Mouse (Mus musculus): ENCODE results near the gene Dnajc5g.

The Dnajc5g gene

DNA sequence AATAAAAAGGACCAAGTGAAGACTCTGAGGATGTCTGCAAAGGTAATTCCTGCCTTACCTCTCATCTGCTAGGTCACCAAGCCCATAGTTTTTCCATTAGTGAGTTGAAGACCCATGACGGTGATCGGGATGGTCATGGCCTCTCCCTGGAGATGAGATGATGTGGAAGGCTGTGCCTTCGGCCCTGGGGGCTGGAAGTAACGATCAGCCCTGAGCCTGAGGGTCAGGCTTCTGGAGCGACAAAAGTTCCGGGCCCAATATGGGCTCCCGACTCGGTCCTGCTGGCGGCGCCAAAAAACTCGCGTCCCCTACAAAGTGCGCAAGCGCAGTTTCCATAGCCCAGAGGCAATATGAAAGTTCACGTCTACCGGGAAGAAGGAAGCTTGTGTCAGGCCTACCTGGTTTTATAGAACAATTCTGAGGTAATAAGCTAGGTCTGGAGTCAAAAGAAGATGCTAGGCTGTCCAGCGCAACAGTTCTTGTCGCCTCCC lies 2.0 kb downstream of the Dnajc5g start, which contains the start of gene Slc30a3:
Gene Slc30a3 (minus strand): TSS at position 238 of the 491 bp plus-strand sequence.
- DNase-seq (ENCODE audit: low spot score in 2 of 2): no peak

- no peak for DNase-seq (ENCODE audit: low spot score in 2 of 2)
Observed at GRCm38 (mm10) chr5:31110781-31111180, 4.7 kb downstream of the Dnajc5g start.

DNA sequence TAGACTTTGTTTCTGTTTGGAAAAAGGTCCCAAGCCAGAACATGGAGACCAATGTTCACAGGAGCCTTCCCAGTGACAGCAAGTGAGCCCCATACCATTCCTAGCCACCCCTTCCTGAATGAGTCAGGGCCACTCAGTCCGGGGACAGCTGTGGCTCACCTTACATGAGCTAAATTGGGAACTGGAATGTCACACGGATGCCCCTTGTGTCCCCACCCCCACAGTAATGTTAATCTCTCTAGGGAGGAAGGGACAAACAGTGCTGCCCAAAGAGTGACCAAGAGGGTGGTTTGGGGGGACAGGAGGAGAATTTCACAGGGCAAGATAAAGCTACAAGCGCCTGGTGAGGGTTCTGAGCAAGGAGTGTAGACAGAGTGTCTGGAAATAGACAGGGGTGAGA lies 10.3 kb downstream of the Dnajc5g start, which contains the start of gene Trim54:
Gene Trim54 (plus strand): TSS at position 359 of the 400 bp plus-strand sequence.
- DNase-seq (ENCODE audit: low spot score in 2 of 2): no peak

DNA sequence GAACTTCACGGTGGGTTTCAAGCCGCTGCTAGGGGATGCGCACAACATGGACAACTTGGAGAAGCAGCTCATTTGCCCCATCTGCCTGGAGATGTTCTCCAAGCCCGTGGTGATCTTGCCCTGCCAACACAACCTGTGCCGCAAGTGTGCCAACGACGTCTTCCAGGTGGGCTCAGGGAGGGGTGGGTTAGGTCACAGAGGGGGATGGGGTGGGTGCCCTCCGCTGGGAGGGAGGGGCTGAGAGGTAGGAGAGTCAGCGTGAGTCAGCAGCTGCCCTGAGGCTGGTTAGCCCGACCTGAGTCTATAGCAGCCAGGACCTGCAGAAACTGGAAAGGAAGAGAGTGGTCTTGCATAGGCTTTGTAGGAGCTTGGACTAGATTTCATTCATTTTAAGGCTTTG lies 10.8 kb downstream of the Dnajc5g start:
- DNase-seq (ENCODE audit: low spot score in 2 of 2): no peak

- DNase-seq (ENCODE audit: low spot score in 2 of 2): peak; percentile 37 to 47
Observed at GRCm38 (mm10) chr5:31121111-31121510, 15.0 kb downstream of the Dnajc5g start.

- DNase-seq (ENCODE audit: low spot score in 2 of 2): no peak
Observed at GRCm38 (mm10) chr5:31123481-31123880, 17.4 kb downstream of the Dnajc5g start.

- no peak for DNase-seq (ENCODE audit: low spot score in 2 of 2)
Observed at GRCm38 (mm10) chr5:31126050-31126449, 20.0 kb downstream of the Dnajc5g start.

DNA sequence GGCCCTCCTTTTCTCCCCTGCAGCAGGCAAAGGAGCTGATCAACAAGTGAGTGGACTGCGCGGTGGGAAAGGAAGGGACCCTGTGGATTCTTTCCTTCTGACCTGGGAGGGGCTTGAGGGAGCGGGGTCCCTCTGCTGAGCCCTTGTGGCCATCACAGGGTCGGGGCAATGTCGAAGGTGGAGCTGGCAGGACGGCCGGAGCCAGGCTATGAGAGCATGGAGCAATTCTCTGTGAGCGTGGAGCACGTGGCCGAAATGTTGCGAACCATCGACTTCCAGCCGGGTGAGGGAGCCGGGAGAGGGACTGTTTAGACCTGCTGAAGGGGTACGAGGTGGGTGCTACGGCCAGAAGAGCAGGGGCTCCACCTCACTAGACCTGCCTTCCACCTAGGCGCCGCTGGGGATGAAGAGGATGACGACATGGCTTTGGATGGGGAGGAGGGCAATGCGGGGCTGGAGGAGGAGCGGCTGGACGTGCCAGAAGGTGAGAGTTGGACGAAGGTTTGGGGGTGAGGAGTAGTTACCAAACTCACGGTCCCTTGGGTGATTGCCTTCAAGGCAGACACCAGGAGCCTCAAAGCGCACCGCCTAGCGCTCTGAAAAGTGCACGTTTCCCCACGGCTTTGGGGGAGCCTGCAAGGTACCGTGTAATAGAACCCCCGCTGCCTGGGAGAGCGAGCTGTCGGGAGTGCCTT lies 30.8 kb downstream of the Dnajc5g start:
- peak in 1 of 2 experiments; percentile 22 for DNase-seq (ENCODE audit: low spot score in 2 of 2)

- DNase-seq (ENCODE audit: low spot score in 2 of 2): no peak
Observed at GRCm38 (mm10) chr5:31137658-31138057, 31.6 kb downstream of the Dnajc5g start.

GRCm38 (mm10) chr5:31138241-31138967 lies 32.3 kb downstream of the Dnajc5g start, which contains the start of gene Ucn:
TSS of gene Ucn (minus strand) at chr5:31138829.
- peak in 1 of 2 experiments; percentile 13 for DNase-seq (ENCODE audit: low spot score in 2 of 2)

DNA sequence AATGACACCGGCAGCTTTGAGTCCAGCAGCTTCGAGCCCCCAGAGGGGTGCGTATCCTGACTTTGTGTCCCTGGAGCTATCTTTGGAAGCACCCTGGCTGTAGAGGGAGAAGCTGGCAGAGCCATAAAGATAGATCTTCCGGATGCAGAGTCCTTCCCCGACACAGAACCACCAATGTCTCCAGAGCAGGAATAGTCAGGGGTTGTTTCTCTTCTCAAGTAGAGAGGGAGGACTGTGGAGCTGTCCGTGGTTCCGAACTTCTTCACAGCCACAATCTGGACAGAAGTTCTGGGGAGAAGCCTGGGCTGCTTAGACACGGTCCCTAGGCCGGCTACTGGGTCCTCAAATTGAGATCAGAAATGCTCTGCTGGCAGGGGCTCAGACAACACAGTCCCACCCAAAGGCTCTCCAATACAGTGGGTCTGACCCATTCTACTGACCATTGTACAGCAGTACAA lies 32.9 kb downstream of the Dnajc5g start:
- DNase-seq (ENCODE audit: low spot score in 2 of 2): no peak

DNA sequence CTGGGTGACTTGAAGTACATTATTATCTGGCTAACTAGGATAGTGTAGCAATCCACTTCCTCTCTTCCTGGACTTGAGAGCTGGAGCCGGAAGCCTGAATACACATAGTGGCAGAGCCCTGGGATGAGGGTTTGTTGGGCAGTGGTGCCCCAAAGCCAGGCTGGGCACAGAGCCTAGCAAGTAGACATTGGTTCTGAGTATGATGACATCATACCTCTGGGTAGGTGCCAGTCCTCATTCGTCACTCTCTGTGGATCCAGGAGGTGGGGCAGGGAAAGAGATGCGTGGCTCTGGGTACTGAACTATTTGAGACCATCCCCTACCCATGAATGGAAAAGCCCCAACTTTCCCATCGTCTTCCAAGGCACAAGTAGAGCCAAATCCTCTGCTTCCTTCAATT lies 43.7 kb downstream of the Dnajc5g start:
- no peak for DNase-seq (ENCODE audit: low spot score in 2 of 2)

DNA sequence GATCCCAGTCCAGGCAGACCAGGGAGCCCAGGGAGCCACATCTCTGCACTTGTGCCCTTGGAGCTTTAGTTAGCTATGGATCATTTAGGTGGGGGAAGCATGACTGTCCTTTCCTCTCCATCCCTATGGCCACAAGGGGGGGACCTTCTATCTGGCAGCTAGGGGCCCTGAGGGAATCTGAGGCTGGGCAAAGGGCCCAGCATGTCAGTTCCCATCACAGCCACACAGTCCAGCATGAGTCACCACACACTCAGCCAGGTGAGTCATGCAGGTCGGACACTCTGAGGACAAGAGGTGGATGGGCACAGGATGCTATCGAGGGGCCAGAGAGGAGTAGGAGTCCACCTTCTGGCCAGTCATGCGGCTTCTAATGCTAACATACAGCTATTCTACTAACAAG lies 45.7 kb downstream of the Dnajc5g start:
- DNase-seq (ENCODE audit: low spot score in 2 of 2): no peak

GRCm38 (mm10) chr5:31153516-31154151 lies 47.5 kb downstream of the Dnajc5g start:
- DNase-seq (ENCODE audit: low spot score in 2 of 2): peak in 1 of 2 experiments; percentile 20

DNA sequence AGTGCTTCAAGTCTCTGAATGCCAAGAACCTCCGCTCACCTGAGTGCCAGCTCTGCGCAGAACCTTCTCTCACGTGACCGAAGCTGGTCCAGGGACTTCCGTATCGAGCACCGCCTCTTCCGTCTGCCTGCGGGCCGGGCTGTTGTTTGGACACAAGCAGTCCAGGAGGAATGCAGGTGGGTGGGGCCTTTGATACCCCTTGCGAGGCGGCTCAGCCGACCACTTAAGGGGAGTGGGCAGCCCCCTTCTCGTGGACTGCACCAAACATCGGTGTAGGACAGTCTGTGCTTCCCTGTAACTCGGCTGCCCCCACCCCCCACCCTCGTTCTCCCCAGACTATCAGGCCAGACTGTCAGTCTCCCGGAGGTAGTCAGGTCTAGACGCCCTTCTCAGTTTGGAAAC lies 48.1 kb downstream of the Dnajc5g start, which contains the start of gene Mpv17:
Gene Mpv17 (minus strand): TSS at position 100 of the 402 bp plus-strand sequence.
- DNase-seq (ENCODE audit: low spot score in 2 of 2): peak; percentile 81 to 87

Data from right cerebral cortex, adult 2 months (tissue).